Mouse (Mus musculus) adrenal gland, adult 18-20 months (tissue): Measurements from ENCODE around the gene Rrbp1. TPM values are rescaled to one million over a fixed set of nuclear protein-coding genes. Genes with fewer than 3 reads are reported as not detected.

ENCODE experiments used
- DNase-seq, 2 experiments: peaks; one replicate each; pipeline ENCODE4 v3.0.0; 2021 to 2022; ENCODE audit warnings: low spot score in 2 of 2
- total RNA-seq, 2 experiments: library from RNA; stranded (reverse); gene quantifications; 1 replicate in 1 of 2; 2 replicates in 1 of 2; pipeline ENCODE4 v1.2.3; 2021

Gene Rrbp1
- total RNA-seq, 2 experiments from 2014 or later, result 152 to 176 TPM

DNA sequence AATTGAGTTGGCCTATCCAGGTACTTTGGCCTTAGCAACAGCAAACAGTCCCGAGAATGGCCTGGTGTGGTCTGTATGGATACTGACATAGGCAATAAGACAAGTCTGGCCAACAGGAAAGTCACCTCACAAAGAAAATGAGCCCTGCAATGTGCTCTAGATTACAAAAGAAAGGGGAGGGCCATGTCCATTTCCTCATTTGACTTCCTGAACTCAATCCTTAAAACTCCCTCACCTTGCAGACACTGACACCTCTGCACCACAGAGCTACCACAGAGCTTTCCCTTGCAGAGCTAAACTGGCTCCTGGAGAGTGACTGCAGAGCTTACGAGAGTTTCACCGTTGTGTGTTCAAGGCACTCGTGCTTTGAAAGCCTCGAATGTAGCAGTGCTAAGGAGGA, 48.9 kb downstream of the Rrbp1 start:
- no peak for DNase-seq

GRCm38 (mm10) chr2:143955746-143956145, 55.3 kb downstream of the Rrbp1 start:
- DNase-seq, result no peak

DNA sequence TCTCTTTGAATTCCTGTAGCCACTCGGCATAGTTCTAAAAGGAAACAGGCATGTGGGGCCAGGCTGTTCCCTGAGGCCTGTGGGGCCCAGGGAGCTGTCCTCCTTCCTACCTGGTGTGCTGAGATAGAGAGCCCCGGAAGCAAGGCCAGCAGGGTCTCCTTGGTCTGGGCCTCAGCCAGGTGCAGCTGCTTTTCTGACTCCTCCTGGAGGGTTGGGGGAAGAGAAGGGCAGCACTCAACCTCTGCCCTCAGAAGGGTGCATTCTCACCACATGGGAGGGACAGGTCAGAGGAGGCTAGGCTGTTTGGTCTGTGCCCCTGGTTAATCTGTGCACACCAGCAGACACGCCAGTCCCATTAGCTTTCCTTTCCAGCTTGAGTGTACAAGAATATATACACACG, 56.1 kb downstream of the Rrbp1 start:
- DNase-seq, result peak in 1 of 2 experiments; percentile 17

DNA sequence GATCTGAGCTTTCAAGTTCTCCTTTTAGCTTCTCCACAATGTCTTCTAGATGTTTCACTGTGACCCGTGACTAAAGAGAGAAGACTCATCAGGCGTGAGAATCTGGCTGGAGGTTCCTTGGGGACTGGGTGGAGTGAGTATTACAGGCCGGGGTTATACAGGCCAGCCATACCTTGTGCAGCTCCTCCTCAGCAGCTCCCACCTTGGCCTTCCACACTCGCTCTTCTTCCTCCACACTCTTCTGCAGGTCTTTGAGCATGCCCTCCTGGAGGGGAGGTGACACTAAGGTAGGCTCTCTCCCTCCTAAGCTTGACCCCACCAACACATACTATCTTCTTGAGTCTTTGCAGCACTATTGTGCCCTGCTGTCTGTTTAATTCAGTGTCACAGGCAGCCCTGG, 57.1 kb downstream of the Rrbp1 start:
- peak in 1 of 2 experiments; percentile 5 for DNase-seq

GRCm38 (mm10) chr2:143951546-143952315, 59.3 kb downstream of the Rrbp1 start:
- DNase-seq, result peak in 1 of 2 experiments; percentile 14

GRCm38 (mm10) chr2:143951028-143951420, 60.0 kb downstream of the Rrbp1 start:
- peak in 1 of 2 experiments; percentile 12 for DNase-seq

- peak in 1 of 2 experiments; percentile 14 for DNase-seq
These were observed 60.6 kb downstream of the Rrbp1 start for GRCm38 (mm10) chr2:143950290-143951027.

- peak in 1 of 2 experiments; percentile 16 for DNase-seq
These were observed 61.8 kb downstream of the Rrbp1 start for GRCm38 (mm10) chr2:143949217-143949616.

DNA sequence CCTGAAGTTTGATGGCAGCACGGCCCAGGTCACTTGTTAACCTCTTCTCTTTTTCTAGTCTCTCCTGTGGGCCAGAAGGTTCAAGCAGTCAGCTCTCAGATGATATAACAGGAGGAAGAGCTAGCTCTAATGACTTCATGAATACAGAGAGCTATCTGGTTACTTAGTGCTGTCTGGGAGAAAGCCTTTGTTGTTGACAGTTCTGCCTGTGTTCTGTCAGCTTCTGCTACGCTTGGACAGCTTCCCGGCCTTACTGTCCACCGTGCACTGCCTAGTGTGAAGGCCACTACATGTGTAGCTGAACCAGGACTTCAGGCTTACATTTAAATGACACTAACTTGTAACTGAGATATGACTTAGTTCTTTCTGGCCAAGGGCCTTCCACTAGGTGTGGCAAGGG, 62.6 kb downstream of the Rrbp1 start:
- peak in 1 of 2 experiments; percentile 15 for DNase-seq

DNA sequence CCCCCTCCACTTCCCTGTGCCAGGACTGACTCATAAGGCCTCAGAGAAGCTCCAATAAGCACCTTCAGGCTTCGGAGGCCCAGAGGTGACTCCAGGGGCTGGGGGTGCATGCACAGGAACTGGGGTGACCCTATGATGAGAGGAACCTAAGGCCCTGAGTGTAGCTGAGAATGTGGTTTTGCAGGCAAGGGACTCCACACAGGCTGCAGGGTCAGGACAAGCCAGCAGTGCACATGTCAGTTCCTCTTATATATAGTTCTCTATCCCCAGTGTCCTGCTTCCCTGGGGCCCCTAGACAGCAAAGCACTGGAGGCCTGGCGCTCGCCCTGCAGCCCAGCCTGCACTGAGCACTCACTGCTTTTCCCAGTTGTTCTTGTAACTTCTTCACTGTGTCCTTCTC, 63.1 kb downstream of the Rrbp1 start:
- DNase-seq, result no peak

DNA sequence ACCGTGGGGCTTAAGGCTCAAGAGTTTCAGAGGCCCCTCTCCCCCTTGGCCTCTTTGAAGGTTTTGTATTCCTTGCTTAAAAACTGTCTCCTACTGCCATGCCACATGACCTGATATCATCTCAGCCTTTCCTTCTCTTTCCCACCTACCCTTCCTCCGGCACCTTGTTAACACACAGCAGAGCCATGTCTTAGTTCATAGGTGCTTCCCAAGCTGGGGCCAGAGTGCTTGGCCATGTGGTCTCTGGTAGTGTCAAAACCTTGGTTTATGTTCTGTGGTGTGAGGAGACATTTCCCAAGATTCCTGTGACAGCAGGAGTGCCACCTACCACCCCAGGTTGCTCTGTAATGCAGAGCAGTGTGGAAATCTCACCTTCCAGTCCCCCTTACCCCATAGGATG, 64.7 kb downstream of the Rrbp1 start:
- DNase-seq, result no peak

GRCm38 (mm10) chr2:143945466-143946075, 65.5 kb downstream of the Rrbp1 start:
- peak in 1 of 2 experiments; percentile 29 for DNase-seq

- no peak for DNase-seq
These were observed 66.3 kb downstream of the Rrbp1 start for GRCm38 (mm10) chr2:143944796-143945195.

DNA sequence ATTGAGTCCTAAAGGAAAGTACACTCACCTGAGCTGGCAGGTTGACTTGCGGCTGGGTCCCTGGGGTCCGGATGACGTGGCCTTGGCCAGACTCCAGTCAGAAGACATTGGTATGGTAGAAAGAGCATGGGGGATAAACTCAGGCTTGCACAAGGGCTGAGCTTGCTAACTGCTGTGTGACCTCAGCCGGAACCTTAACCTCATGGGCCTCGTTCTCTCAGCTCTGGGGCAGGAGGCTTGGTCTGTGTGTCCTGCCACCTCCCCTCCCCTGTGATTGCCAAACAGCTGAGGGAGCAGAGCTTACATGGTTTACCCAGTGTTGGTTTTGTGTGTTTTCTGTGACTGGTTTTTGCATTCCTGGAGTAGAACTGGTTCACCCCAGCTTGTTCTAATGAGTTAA, 70.7 kb downstream of the Rrbp1 start:
- DNase-seq, result no peak

GRCm38 (mm10) chr2:143937861-143938260, 73.2 kb downstream of the Rrbp1 start:
- DNase-seq, result no peak

- no peak for DNase-seq
These were observed 76.6 kb downstream of the Rrbp1 start for GRCm38 (mm10) chr2:143934439-143934838.

GRCm38 (mm10) chr2:143933516-143933915, 77.5 kb downstream of the Rrbp1 start:
- DNase-seq, result no peak

- no peak for DNase-seq
These were observed 78.7 kb downstream of the Rrbp1 start for GRCm38 (mm10) chr2:143932340-143932873.

DNA sequence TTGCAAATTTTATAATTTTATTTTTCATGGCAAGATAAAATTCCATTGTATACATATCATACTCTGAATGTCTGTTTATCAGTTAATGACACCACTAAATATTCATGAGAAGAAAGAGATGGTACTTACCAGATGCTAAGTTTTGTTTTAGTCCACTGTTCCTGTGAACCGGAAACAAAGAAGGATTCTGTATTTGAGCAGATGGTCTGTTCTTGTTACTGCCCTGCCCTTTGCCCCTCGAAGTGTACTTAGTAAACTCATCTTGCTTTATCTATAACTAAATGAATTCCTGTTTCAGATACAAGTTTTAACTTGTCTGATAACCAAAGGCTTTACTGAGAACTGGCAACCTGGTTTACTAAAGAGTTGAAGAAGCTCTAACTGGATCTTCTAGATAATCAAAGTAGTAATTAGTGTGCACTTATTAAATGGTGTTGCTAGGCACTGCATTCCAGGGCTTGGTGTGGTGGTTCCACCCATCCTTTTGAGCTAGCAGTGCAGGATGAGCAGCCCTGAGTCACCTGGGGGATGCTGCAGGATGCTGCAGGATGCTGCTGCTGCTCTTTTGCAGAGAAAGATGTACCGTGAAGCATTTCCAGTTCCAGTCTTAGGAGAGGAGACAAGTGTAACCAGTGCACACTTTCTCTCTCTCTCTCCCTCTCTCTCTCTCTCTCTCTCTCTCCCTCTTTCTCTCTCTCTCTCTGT, 81.3 kb downstream of the Rrbp1 start:
- no peak for DNase-seq

DNA sequence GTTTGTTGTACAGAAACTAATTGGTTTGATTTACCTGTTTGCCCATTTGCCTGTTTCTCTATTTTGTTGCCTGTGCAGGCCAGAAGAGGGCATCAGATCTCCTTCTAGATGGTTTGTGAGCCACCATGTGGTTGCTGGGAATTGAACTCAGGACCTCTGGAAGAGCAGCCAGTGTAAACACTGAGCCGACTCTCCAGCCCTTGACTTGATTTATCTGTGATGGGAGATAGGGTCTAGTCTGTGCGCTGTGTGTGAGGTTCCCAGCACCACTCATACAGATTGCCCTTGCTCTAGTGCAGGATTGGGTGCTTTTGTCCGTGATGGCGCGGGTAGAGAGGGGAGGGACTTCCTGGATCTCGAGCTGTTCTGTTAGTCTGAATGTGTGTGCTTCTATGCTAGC, 85.2 kb downstream of the Rrbp1 start:
- no peak for DNase-seq

DNA sequence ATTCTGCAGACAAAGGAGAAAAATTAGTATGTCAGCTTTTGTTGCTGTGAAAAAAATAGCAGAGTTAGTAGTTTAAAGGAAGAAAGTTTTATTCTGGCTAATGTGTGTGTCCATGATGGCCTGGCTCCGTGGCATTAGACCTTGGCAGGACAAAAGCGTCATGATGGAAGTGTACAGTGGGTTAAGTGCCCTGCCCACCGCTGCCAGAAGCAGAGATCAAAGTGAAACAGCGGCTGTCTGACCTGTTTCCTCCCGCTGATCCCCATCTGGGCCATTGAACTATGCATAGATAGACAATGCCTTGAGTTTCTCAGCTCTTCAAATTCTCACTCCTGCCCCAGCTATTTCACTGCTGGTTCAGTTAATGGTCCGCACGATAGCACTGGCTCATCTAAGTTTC, 87.0 kb downstream of the Rrbp1 start:
- DNase-seq, result no peak
